Mouse (Mus musculus) heart, adult 18-20 months (tissue): Measurements from ENCODE around the gene Grid1. TPM values are rescaled to one million over a fixed set of nuclear protein-coding genes. Genes with fewer than 3 reads are reported as not detected.
A peak's percentile ranks its signal among the peaks of the same experiment; 100 is the strongest.

ENCODE experiments used
- DNase-seq, 2 experiments: peaks; one replicate each; pipeline ENCODE4 v3.0.0; 2021 to 2022; ENCODE audit warnings: mixed read lengths in 1 of 2
- long read RNA-seq, 2 experiments: library from polyadenylated mRNA; stranded (forward); transcript quantifications; one replicate each; pipeline ENCODE4 v2.0.0; 2021
- total RNA-seq, 2 experiments: library from RNA; stranded (reverse); gene quantifications; 2 replicates each; pipeline ENCODE4 v1.2.3; 2021

Gene Grid1
- not detected for total RNA-seq
- long read RNA-seq, experiment 1: 0 reads
- long read RNA-seq, experiment 2: 0 reads

- no peak for DNase-seq
Measured at GRCm38 (mm10) chr14:34819919-34820652, at the start of gene Grid1. Gene Grid1 (plus strand): TSS chr14:34820108.

- DNase-seq: no peak
Measured at GRCm38 (mm10) chr14:34770467-34770866, 49.4 kb upstream of the Grid1 start.

- no peak for DNase-seq
Measured at GRCm38 (mm10) chr14:34771601-34772000, 48.3 kb upstream of the Grid1 start.

- DNase-seq: no peak
Measured at GRCm38 (mm10) chr14:34772132-34772531, 47.8 kb upstream of the Grid1 start.

GRCm38 (mm10) chr14:34773681-34774080 lies 46.2 kb upstream of the Grid1 start:
- DNase-seq: no peak

- no peak for DNase-seq
Measured at GRCm38 (mm10) chr14:34774231-34774630, 45.7 kb upstream of the Grid1 start.

GRCm38 (mm10) chr14:34776719-34777385 lies 43.1 kb upstream of the Grid1 start:
- DNase-seq: no peak

- DNase-seq: peak; percentile 25 to 74
Measured at GRCm38 (mm10) chr14:34777810-34778209, 42.1 kb upstream of the Grid1 start.

- DNase-seq: no peak
Measured at GRCm38 (mm10) chr14:34778760-34779159, 41.1 kb upstream of the Grid1 start.

- no peak for DNase-seq
Measured at GRCm38 (mm10) chr14:34793406-34794037, 26.4 kb upstream of the Grid1 start.

- peak; percentile 29 to 85 for DNase-seq
Measured at GRCm38 (mm10) chr14:34810763-34811489, 9.0 kb upstream of the Grid1 start.

GRCm38 (mm10) chr14:34811490-34811808 lies 8.5 kb upstream of the Grid1 start:
- DNase-seq: no peak

GRCm38 (mm10) chr14:34816301-34816700 lies 3.6 kb upstream of the Grid1 start:
- no peak for DNase-seq

- no peak for DNase-seq
Measured at GRCm38 (mm10) chr14:34818387-34818980, 1.4 kb upstream of the Grid1 start.

GRCm38 (mm10) chr14:34819121-34819918 lies 588 bp upstream of the Grid1 start:
- DNase-seq: no peak

GRCm38 (mm10) chr14:34820653-34821005 lies 721 bp downstream of the Grid1 start:
- DNase-seq: no peak

- no peak for DNase-seq
Measured at GRCm38 (mm10) chr14:34821131-34821790, 1.4 kb downstream of the Grid1 start.

GRCm38 (mm10) chr14:34823136-34823535 lies 3.2 kb downstream of the Grid1 start:
- DNase-seq: no peak

- DNase-seq: no peak
Measured at GRCm38 (mm10) chr14:34824186-34824585, 4.3 kb downstream of the Grid1 start.

- no peak for DNase-seq
Measured at GRCm38 (mm10) chr14:34825902-34826301, 6.0 kb downstream of the Grid1 start.

- DNase-seq: no peak
Measured at GRCm38 (mm10) chr14:34829831-34830230, 9.9 kb downstream of the Grid1 start.
